In genomic region chr5:107720991-107721637, GRCm38 (mm10) we compare ENCODE assay signal across 8 mouse cellular contexts. TPM values are rescaled to one million over a fixed set of nuclear protein-coding genes. Genes with fewer than 3 reads are reported as not detected.
DNase-seq lines count a peak whose midpoint lies in the region; ATAC-seq and TF ChIP-seq lines count a peak whose summit lies in the region.

No protein-coding gene starts in this region.

- peaks cover 93% of the 10 kb centered on the region for H3K27me3 ChIP-seq in heart, embryonic 12.5 days (replicated peaks)
- H3K27me3 ChIP-seq in heart, postnatal 0 days (ENCODE audit: control insufficient read depth, insufficient read depth, low read length): peaks cover 93% of the 10 kb centered on the region
- H3K27me3 ChIP-seq in midbrain, embryonic 12.5 days: peaks cover 97% of the 10 kb centered on the region

- TF ChIP-seq CTCF in heart, postnatal 0 days (IDR thresholded peaks at IDR 0.05; ENCODE audit: low read depth): no peak

- no peak for DNase-seq in heart, postnatal 4 days
- DNase-seq in ZHBTc4 (ENCODE audit: low read depth, low spot score): peak; percentile 57
- DNase-seq in heart, postnatal 0 days (ENCODE audit: low spot score): no peak
- no peak for DNase-seq in layer of hippocampus, adult 9-10 months (ENCODE audit: low spot score)
- no peak for DNase-seq in ovary, postnatal 14 days (ENCODE audit: low spot score)

- TF ChIP-seq EP300 in heart, postnatal 0 days (IDR thresholded peaks at IDR 0.05; ENCODE audit: low read depth): no peak

- WGBS in heart, embryonic 12.5 days: under 1% methylated on average over 54 of the region's 58 CpGs
- WGBS in heart, postnatal 0 days: 3% methylated on average over 58 of the region's 58 CpGs
- 1% methylated on average over 58 of the region's 58 CpGs for WGBS in midbrain, embryonic 12.5 days

- peak; percentile 23; the same call in 1 of the 2 replicates for ATAC-seq in heart, embryonic 12.5 days (ENCODE audit: insufficient number of reproducible peaks, low FRiP score)
- ATAC-seq in heart, postnatal 0 days (ENCODE audit: insufficient read depth, low read depth): no peak; the same call in 1 of the 2 replicates
- ATAC-seq in midbrain, embryonic 12.5 days (ENCODE audit: low FRiP score, low read depth): peak; percentile 32; the same call in 1 of the 2 replicates
- no peak for ATAC-seq in cerebellum, adult (ENCODE audit: insufficient number of reproducible peaks, low FRiP score, low TSS enrichment)

- 0 out of 2 replicates have a peak overlapping the region, but pooled peaks have one; percentile 20 for H3K9ac ChIP-seq in heart, embryonic 12.5 days
- no peak overlapping the region for H3K9ac ChIP-seq in heart, postnatal 0 days (replicated peaks; ENCODE audit: low read depth, low read length)
- H3K9ac ChIP-seq in midbrain, embryonic 12.5 days (replicated peaks): no peak overlapping the region

- peaks cover 53% of the 10 kb centered on the region for H3K4me1 ChIP-seq in heart, embryonic 12.5 days (replicated peaks)
- peaks cover 34% of the 10 kb centered on the region; the same call in 1 of the 2 replicates for H3K4me1 ChIP-seq in heart, postnatal 0 days (ENCODE audit: control insufficient read depth, insufficient read depth)
- H3K4me1 ChIP-seq in midbrain, embryonic 12.5 days: peaks cover 38% of the 10 kb centered on the region

- peak overlapping the region; percentile 49 for H3K4me3 ChIP-seq in heart, embryonic 12.5 days
- peak overlapping the region; percentile 53 for H3K4me3 ChIP-seq in heart, postnatal 0 days (ENCODE audit: low read depth, low read length)
- peak overlapping the region; percentile 32 for H3K4me3 ChIP-seq in midbrain, embryonic 12.5 days

- no peaks in the 10 kb centered on the region for H3K9me3 ChIP-seq in heart, embryonic 12.5 days (replicated peaks)
- H3K9me3 ChIP-seq in heart, postnatal 0 days (replicated peaks; ENCODE audit: control insufficient read depth, low read length): no peaks in the 10 kb centered on the region
- H3K9me3 ChIP-seq in midbrain, embryonic 12.5 days: no peaks in the 10 kb centered on the region

- H3K36me3 ChIP-seq in heart, embryonic 12.5 days: no peaks in the 10 kb centered on the region
- no peaks in the 10 kb centered on the region for H3K36me3 ChIP-seq in heart, postnatal 0 days (replicated peaks; ENCODE audit: control insufficient read depth, insufficient read depth, low read length)
- H3K36me3 ChIP-seq in midbrain, embryonic 12.5 days: no peaks in the 10 kb centered on the region

- no peak overlapping the region for H3K27ac ChIP-seq in heart, embryonic 12.5 days (ENCODE audit: poor library complexity, severe bottlenecking)
- no peak overlapping the region for H3K27ac ChIP-seq in heart, postnatal 0 days (ENCODE audit: low read depth)
- H3K27ac ChIP-seq in midbrain, embryonic 12.5 days (replicated peaks): no peak overlapping the region

- H3K4me2 ChIP-seq in heart, embryonic 12.5 days: peak overlapping the region; percentile 84
- peak overlapping the region; percentile 46 for H3K4me2 ChIP-seq in heart, postnatal 0 days (ENCODE audit: low read depth, low read length)
- H3K4me2 ChIP-seq in midbrain, embryonic 12.5 days (replicated peaks): peak overlapping the region; percentile 51

RNA-seq across cellular contexts. Expression of gene Gfi1, which starts 4.7 kb away (rescaled TPM):
- 0.08 TPM in 1 of 2 replicates, not detected in the other for polyA plus RNA-seq in heart, embryonic 12.5 days (2016; fragmentation: Nextera tagmentation; extraction: Ambion mirVana)
- total RNA-seq in heart, postnatal 4 days (2021): under 1 TPM in 1 of 2 experiments, not detected in 1; 0.14 TPM
- 0.62 TPM in 1 of 2 replicates, not detected in the other for total RNA-seq in heart, postnatal 0 days (2014; rRNA removed; ENCODE audit: low replicate concordance)
- not detected in 2 replicates for polyA plus RNA-seq in heart, postnatal 0 days (2015; fragmentation: Nextera tagmentation; extraction: Ambion mirVana)
- 0.08 TPM in 1 of 2 replicates, not detected in the other for polyA plus RNA-seq in midbrain, embryonic 12.5 days (2016; fragmentation: Nextera tagmentation; extraction: Ambion mirVana)

Comparison
In these comparisons a context has a peak if more than half of its experiments do, and no peak if none do; other contexts are left out.
1. ATAC-seq: peak in heart, embryonic 12.5 days (single experiment) and midbrain, embryonic 12.5 days (single experiment); none in heart, postnatal 0 days (single experiment) and cerebellum, adult (single experiment).
2. Peak in every context shown above with its lines, with median percentiles within 50 percentile points of each other: H3K4me2 ChIP-seq and H3K4me3 ChIP-seq.